Mouse (Mus musculus): Measurements from ENCODE around the gene Olfr1102. TPM values are rescaled to one million over a fixed set of nuclear protein-coding genes. Genes with fewer than 3 reads are reported as not detected.

Olfr1102 gene
- total RNA-seq (2015; ENCODE audit: low replicate concordance) (not detected in 2 replicates), total RNA-seq (2017; ENCODE audit: low replicate concordance) (not detected in 2 replicates)

DNA sequence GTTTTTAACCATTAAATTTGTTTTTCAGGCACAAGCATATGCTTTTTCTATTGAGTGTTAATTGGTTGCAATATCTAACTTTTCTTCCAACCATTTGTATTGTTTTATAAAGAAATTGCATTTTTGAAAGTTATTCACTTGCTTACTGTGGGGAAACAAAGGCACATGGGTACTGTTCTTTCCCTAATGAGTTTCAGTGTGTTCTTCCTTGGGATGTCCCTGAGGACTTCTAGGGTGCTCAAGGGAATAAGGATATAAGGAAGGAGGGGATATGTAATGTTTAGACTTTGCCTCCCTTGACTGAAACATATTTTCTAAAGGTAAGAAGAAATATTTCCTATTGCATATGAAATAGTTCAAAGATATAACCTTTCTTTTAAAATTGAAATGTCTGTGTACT lies at the start of gene Olfr1102:
TSS of gene Olfr1102 (plus strand) at position 301 of the 400 bp plus-strand sequence.
- no peak for ATAC-seq (replicated peaks; ENCODE audit: low FRiP score, poor library complexity, severe bottlenecking)

DNA sequence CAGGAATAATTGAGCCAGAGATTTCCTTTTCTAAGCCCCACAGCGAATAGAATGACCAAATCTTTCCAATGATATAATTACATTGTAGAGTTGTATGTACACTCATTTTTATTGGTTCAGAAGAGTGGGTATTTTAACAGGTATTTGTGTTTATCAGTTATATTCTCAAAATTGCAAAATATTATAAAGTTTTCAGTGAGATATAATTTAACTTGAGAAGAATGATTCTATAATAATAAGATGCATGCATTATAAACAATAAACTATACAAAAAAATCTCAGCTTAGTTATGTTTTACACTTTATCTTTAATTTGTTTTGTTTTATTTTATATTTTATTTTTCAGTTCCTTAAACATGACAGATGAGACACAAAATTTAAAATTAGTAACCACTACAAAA lies 37.6 kb upstream of the Olfr1102 start, which contains the start of gene Olfr1099:
TSS of gene Olfr1099 (minus strand) at position 101 of the 400 bp plus-strand sequence.
- no peak for ATAC-seq (replicated peaks; ENCODE audit: low FRiP score, poor library complexity, severe bottlenecking)

DNA sequence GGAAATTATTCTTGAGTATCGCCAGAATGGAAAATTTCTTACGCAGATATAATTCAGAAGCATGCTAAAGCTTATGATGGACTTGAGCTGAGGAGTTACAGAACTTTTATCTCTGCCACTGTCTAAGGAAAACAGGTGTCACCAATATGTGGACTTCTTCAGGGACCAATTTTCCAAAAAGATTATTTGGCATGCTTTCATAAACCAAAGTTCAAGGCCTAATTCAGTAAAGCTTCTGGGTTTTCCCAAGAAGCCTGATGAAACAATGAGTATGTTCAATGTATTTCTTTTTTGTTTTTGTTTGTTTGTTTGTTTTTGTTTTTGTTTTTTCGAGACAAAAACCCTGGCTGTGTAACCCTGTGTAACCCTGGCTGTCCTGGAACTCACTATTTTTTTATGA lies 18.3 kb upstream of the Olfr1102 start, which contains the start of gene Olfr1100:
TSS of gene Olfr1100 (minus strand) at position 101 of the 400 bp plus-strand sequence.
- ATAC-seq (replicated peaks; ENCODE audit: low FRiP score, poor library complexity, severe bottlenecking): no peak

DNA sequence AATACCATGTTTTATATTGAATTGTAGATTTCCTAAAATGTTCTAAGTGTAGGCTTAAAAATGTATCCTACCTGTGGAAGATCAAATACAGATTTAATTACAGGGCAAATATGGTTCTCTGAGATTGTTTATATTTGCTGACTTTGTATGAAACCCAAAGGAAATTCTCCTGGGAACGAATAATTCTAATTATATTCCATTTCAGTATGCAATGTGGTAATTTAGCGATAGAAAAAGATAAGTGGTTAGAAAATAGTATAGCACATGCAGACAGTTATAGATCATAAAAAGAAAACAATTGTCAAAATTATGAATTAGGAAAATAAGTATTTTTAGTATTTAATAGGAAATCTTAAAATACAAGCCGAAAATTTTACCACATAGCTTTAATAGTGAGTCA lies 7.1 kb upstream of the Olfr1102 start, which contains the start of gene Olfr1101:
TSS of gene Olfr1101 (minus strand) at position 101 of the 400 bp plus-strand sequence.
- ATAC-seq (replicated peaks; ENCODE audit: low FRiP score, poor library complexity, severe bottlenecking): no peak

DNA sequence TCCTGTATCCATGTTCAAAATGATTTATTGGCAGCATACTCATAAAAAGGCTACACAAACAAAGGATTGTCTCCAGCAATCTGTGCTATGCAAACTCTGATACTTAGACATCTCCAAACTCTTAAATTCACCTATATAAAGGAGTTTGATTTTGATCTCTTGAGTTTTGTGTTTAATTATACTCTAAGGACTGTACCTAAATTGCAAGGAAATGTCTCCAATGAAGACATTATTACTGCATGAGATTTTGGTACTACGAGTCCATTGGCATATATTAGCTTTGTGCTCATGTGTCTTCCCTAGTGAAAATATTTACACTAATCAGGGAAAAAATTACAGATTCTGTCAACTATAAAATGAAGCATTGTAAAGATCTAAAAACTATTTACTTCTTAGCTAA lies 28.8 kb downstream of the Olfr1102 start, which contains the start of gene Olfr1104:
TSS of gene Olfr1104 (minus strand) at position 101 of the 400 bp plus-strand sequence.
- no peak for ATAC-seq (replicated peaks; ENCODE audit: low FRiP score, poor library complexity, severe bottlenecking)

DNA sequence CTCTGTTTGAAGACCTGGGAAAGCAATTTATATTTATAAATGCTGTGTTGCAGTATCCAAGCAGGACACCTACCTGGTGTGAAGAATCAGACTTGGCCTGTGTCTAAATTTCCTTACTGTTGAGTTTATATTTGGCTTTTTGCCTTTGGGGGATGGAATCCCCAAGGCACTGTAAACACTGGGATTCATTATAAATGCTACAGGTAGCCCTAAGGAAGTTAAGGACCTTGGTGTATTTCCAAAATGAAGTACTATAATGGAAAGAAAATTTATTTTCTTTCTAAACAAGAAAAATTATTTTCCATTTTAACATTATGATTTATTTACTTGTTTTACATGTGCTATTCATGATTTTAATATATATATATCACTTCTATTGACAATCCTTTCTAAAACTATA lies 38.2 kb downstream of the Olfr1102 start, which contains the start of gene Olfr1105:
TSS of gene Olfr1105 (minus strand) at position 101 of the 400 bp plus-strand sequence.
- ATAC-seq (replicated peaks; ENCODE audit: low FRiP score, poor library complexity, severe bottlenecking): no peak

DNA sequence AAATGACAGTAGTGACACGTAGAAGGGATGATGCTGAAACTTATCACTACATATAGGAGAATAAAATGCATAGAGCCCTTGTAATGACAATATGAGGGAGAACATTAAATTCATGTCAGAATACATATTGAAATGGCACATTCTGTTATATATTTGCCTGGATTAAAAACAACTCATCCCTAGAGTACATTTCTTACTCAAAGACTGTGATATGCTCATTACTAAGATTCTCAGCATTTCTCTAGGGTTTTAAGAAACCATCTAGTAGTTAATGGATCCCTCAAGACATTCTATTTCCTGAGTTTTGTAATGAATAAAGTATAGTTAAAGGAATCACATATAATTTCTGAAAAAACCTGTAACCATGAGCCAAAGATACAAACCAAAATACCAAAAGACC lies 54.0 kb downstream of the Olfr1102 start, which contains the start of gene Olfr1106:
TSS of gene Olfr1106 (minus strand) at position 101 of the 400 bp plus-strand sequence.
- no peak for ATAC-seq (replicated peaks; ENCODE audit: low FRiP score, poor library complexity, severe bottlenecking)

Other genes with a start within 250 kb of the Olfr1102 start
- not detected in 2 replicates for gene Olfr1090, start 239.4 kb upstream of the Olfr1102 start, total RNA-seq (2015; ENCODE audit: low replicate concordance)
- not detected in 2 replicates for gene Olfr1090, start 239.4 kb upstream of the Olfr1102 start, total RNA-seq (2017; ENCODE audit: low replicate concordance)
- not detected in 2 replicates for gene Olfr1093, start 215.9 kb upstream of the Olfr1102 start, total RNA-seq (2015; ENCODE audit: low replicate concordance)
- gene Olfr1093, start 215.9 kb upstream of the Olfr1102 start, total RNA-seq (2017; ENCODE audit: low replicate concordance): not detected in 2 replicates
- not detected in 2 replicates for gene Olfr141, start 188.4 kb upstream of the Olfr1102 start, total RNA-seq (2015; ENCODE audit: low replicate concordance)
- gene Olfr141, start 188.4 kb upstream of the Olfr1102 start, total RNA-seq (2017; ENCODE audit: low replicate concordance): not detected in 2 replicates
- gene Olfr1094, start 173.7 kb upstream of the Olfr1102 start, total RNA-seq (2015; ENCODE audit: low replicate concordance): not detected in 2 replicates
- not detected in 2 replicates for gene Olfr1094, start 173.7 kb upstream of the Olfr1102 start, total RNA-seq (2017; ENCODE audit: low replicate concordance)
- not detected in 2 replicates for gene Olfr1095, start 146.7 kb upstream of the Olfr1102 start, total RNA-seq (2015; ENCODE audit: low replicate concordance)
- gene Olfr1095, start 146.7 kb upstream of the Olfr1102 start, total RNA-seq (2017; ENCODE audit: low replicate concordance): not detected in 2 replicates
- gene Gm13723, start 123.6 kb upstream of the Olfr1102 start, total RNA-seq (2015; ENCODE audit: low replicate concordance): not detected in 2 replicates
- not detected in 2 replicates for gene Gm13723, start 123.6 kb upstream of the Olfr1102 start, total RNA-seq (2017; ENCODE audit: low replicate concordance)
- not detected in 2 replicates for gene Olfr1097, start 106.2 kb upstream of the Olfr1102 start, total RNA-seq (2015; ENCODE audit: low replicate concordance)
- not detected in 2 replicates for gene Olfr1097, start 106.2 kb upstream of the Olfr1102 start, total RNA-seq (2017; ENCODE audit: low replicate concordance)
- gene Olfr1098, start 73.9 kb upstream of the Olfr1102 start, total RNA-seq (2015; ENCODE audit: low replicate concordance): not detected in 2 replicates
- not detected in 2 replicates for gene Olfr1098, start 73.9 kb upstream of the Olfr1102 start, total RNA-seq (2017; ENCODE audit: low replicate concordance)
- gene Olfr1099, start 37.7 kb upstream of the Olfr1102 start, total RNA-seq (2015; ENCODE audit: low replicate concordance): not detected in 2 replicates
- gene Olfr1099, start 37.7 kb upstream of the Olfr1102 start, total RNA-seq (2017; ENCODE audit: low replicate concordance): not detected in 2 replicates
- not detected in 2 replicates for gene Olfr1100, start 18.4 kb upstream of the Olfr1102 start, total RNA-seq (2015; ENCODE audit: low replicate concordance)
- not detected in 2 replicates for gene Olfr1100, start 18.4 kb upstream of the Olfr1102 start, total RNA-seq (2017; ENCODE audit: low replicate concordance)
- not detected in 2 replicates for gene Olfr1101, start 7.2 kb upstream of the Olfr1102 start, total RNA-seq (2015; ENCODE audit: low replicate concordance)
- not detected in 2 replicates for gene Olfr1101, start 7.2 kb upstream of the Olfr1102 start, total RNA-seq (2017; ENCODE audit: low replicate concordance)
- not detected in 2 replicates for gene Olfr1104, start 28.7 kb downstream of the Olfr1102 start, total RNA-seq (2015; ENCODE audit: low replicate concordance)
- not detected in 2 replicates for gene Olfr1104, start 28.7 kb downstream of the Olfr1102 start, total RNA-seq (2017; ENCODE audit: low replicate concordance)
- not detected in 2 replicates for gene Olfr1105, start 38.1 kb downstream of the Olfr1102 start, total RNA-seq (2015; ENCODE audit: low replicate concordance)
- gene Olfr1105, start 38.1 kb downstream of the Olfr1102 start, total RNA-seq (2017; ENCODE audit: low replicate concordance): not detected in 2 replicates
- gene Olfr1106, start 53.9 kb downstream of the Olfr1102 start, total RNA-seq (2015; ENCODE audit: low replicate concordance): not detected in 2 replicates
- gene Olfr1106, start 53.9 kb downstream of the Olfr1102 start, total RNA-seq (2017; ENCODE audit: low replicate concordance): 0.26 TPM in 1 of 2 replicates, not detected in the other
- gene Olfr1107, start 77.4 kb downstream of the Olfr1102 start, total RNA-seq (2015; ENCODE audit: low replicate concordance): not detected in 2 replicates
- not detected in 2 replicates for gene Olfr1107, start 77.4 kb downstream of the Olfr1102 start, total RNA-seq (2017; ENCODE audit: low replicate concordance)
- gene Olfr1109, start 97.6 kb downstream of the Olfr1102 start, total RNA-seq (2015; ENCODE audit: low replicate concordance): not detected in 2 replicates
- not detected in 2 replicates for gene Olfr1109, start 97.6 kb downstream of the Olfr1102 start, total RNA-seq (2017; ENCODE audit: low replicate concordance)
- not detected in 2 replicates for gene Olfr259, start 116.2 kb downstream of the Olfr1102 start, total RNA-seq (2015; ENCODE audit: low replicate concordance)
- gene Olfr259, start 116.2 kb downstream of the Olfr1102 start, total RNA-seq (2017; ENCODE audit: low replicate concordance): not detected in 2 replicates
- gene Olfr1110, start 141.9 kb downstream of the Olfr1102 start, total RNA-seq (2015; ENCODE audit: low replicate concordance): not detected in 2 replicates
- 0.17 TPM in 1 of 2 replicates, not detected in the other for gene Olfr1110, start 141.9 kb downstream of the Olfr1102 start, total RNA-seq (2017; ENCODE audit: low replicate concordance)
- gene Olfr1111, start 154.2 kb downstream of the Olfr1102 start, total RNA-seq (2015; ENCODE audit: low replicate concordance): not detected in 2 replicates
- gene Olfr1111, start 154.2 kb downstream of the Olfr1102 start, total RNA-seq (2017; ENCODE audit: low replicate concordance): not detected in 2 replicates
- not detected in 2 replicates for gene Olfr1112, start 189.4 kb downstream of the Olfr1102 start, total RNA-seq (2015; ENCODE audit: low replicate concordance)
- not detected in 2 replicates for gene Olfr1112, start 189.4 kb downstream of the Olfr1102 start, total RNA-seq (2017; ENCODE audit: low replicate concordance)
- not detected in 2 replicates for gene Olfr1113, start 210.6 kb downstream of the Olfr1102 start, total RNA-seq (2015; ENCODE audit: low replicate concordance)
- gene Olfr1113, start 210.6 kb downstream of the Olfr1102 start, total RNA-seq (2017; ENCODE audit: low replicate concordance): not detected in 2 replicates
- gene Olfr1115, start 249.6 kb downstream of the Olfr1102 start, total RNA-seq (2015; ENCODE audit: low replicate concordance): not detected in 2 replicates
- gene Olfr1115, start 249.6 kb downstream of the Olfr1102 start, total RNA-seq (2017; ENCODE audit: low replicate concordance): 0.70 TPM in 1 of 2 replicates, not detected in the other